Mouse (Mus musculus) hindbrain, postnatal 0 days (tissue): ENCODE measurements around the gene Xcr1. TPM values are rescaled to one million over a fixed set of nuclear protein-coding genes. Genes with fewer than 3 reads are reported as not detected.

ENCODE experiments used
- ATAC-seq: fragments of 200-750 bp; cut with Nextera tagmentation; 2 replicates; pipeline ENCODE4 v1.8.0; 2017; ENCODE audit warnings: mild to moderate bottlenecking, moderate TSS enrichment, moderate library complexity
- DNase-seq: peaks from one replicate; pipeline ENCODE4 v3.0.0-alpha.2; 2015; ENCODE audit warnings: low spot score
- H3K27ac ChIP-seq: fragments of 300-500 bp; sonication (generic); 2 replicates; pipeline ENCODE4 v1.5.1; 2014; ENCODE audit warnings: mild to moderate bottlenecking
- H3K27me3 ChIP-seq: fragments of 300-500 bp; sonication (generic); 2 replicates; pipeline ENCODE4 v1.6.1; 2014; ENCODE audit warnings: low read length, mixed read lengths; ENCODE audit not compliant: insufficient read depth
- H3K36me3 ChIP-seq: fragments of 300-500 bp; sonication (generic); 2 replicates; pipeline ENCODE4 v1.6.1; 2014; ENCODE audit warnings: low read length, mixed read lengths; ENCODE audit not compliant: insufficient read depth
- H3K4me1 ChIP-seq: fragments of 300-500 bp; sonication (generic); 2 replicates; pipeline ENCODE4 v1.6.1; 2014; ENCODE audit warnings: antibody characterized with exemption, low read length, mixed read lengths; ENCODE audit not compliant: insufficient read depth
- H3K4me2 ChIP-seq: fragments of 300-500 bp; sonication (generic); 2 replicates; pipeline ENCODE4 v1.6.1; 2014; ENCODE audit warnings: low read depth, mild to moderate bottlenecking, low read length, moderate library complexity, mixed read lengths
- H3K4me3 ChIP-seq: fragments of 300-500 bp; sonication (generic); 2 replicates; pipeline ENCODE4 v1.5.1; 2014; ENCODE audit warnings: low read length
- H3K9ac ChIP-seq: fragments of 300-500 bp; sonication (generic); replicated peaks from 2 replicates; pipeline ENCODE4 v1.6.1; 2014; ENCODE audit warnings: mild to moderate bottlenecking, low read length, moderate library complexity, mixed read lengths
- H3K9me3 ChIP-seq: fragments of 300-500 bp; sonication (generic); 2 replicates; pipeline ENCODE4 v1.6.1; 2016; ENCODE audit warnings: low read length, mixed read lengths
- CTCF ChIP-seq: IDR thresholded peaks from 2 replicates; pipeline ENCODE4 v1.5.1; 2016; ENCODE audit warnings: antibody characterized with exemption, control low read depth, low read depth
- WGBS: fragments of 180-500 bp; shearing (Covaris S2); extraction: QIAGEN DNeasy Blood & Tissue Kit; methylation state at CpG from one replicate; pipeline ENCODE4 v1.1.7; 2014; 5-methylcytosine and 5-hydroxymethylcytosine counted together
- polyA plus RNA-seq: library from polyadenylated mRNA; unstranded; fragments of >200 nt; fragmentation: Nextera tagmentation; extraction: Ambion mirVana; gene quantifications from 2 replicates; pipeline ENCODE4 v1.2.1, GENCODE M21; 2015
- total RNA-seq: library from RNA; depleted of rRNA; stranded (reverse); fragments of >200 nt; gene quantifications from 2 replicates; pipeline ENCODE4 v1.2.3, GENCODE M21; 2014

Gene Xcr1
- total and polyA plus RNA-seq, 2 experiments from 2014 or later, result 0.10 TPM; not detected in 1

DNA sequence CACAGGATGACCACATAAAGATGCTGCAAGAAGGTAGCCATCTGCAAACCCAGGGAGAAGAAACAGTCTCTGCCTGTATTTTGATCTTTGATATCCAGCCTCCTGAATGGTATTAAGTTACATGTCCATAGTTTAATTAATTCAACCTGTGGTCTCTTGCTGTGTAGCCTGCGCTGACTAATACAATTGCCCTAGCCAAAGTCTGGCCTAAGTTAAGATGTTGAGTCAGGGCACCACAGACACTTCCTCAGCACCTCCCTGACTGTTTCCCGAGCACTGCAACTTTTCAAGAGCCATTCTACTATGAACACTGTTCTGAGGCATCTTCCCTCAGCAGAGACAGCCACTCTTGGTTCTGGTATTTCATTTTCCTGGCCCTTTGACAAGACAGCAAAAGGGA lies 43.2 kb downstream of the Xcr1 start:
- no peak overlapping the region for H3K9ac ChIP-seq
- peaks cover 44% of the 10 kb centered on the region; the same call in 1 of the 2 replicates for H3K36me3 ChIP-seq
- no peak overlapping the region for H3K4me3 ChIP-seq
- no peak overlapping the region for H3K4me2 ChIP-seq
- no peaks in the 10 kb centered on the region for H3K9me3 ChIP-seq
- DNase-seq, result no peak
- WGBS, result 85% methylated on average over 2 of the region's 2 CpGs
- no peaks in the 10 kb centered on the region for H3K27me3 ChIP-seq
- no peaks in the 10 kb centered on the region for H3K4me1 ChIP-seq
- TF ChIP-seq CTCF, result no peak
- no peak for ATAC-seq
- no peak overlapping the region for H3K27ac ChIP-seq

DNA sequence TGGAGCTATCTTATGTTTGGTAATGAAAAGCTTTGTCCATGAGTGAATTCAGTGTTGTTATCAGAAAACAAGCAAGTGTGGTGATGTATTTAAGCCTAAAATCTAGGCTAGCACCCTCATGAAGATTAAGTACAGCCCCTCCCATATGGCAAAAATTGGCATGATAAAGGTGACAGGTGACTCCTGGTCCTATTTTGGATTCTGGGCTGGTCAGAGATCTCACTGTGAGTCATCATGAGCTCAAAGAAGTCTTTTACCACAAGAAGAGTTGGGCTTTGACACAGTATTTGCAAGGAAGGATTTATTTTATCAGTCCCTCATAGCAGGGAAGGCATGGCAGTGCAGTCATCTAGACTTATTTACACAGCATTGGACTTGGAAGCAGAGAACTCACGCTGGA lies 45.8 kb downstream of the Xcr1 start:
- peaks cover 33% of the 10 kb centered on the region; the same call in 1 of the 2 replicates for H3K36me3 ChIP-seq
- ATAC-seq, result no peak
- WGBS, result 70% methylated on average over 1 of the region's 1 CpGs
- H3K27me3 ChIP-seq, result no peaks in the 10 kb centered on the region
- no peak for DNase-seq
- H3K4me3 ChIP-seq, result no peak overlapping the region
- no peak overlapping the region for H3K4me2 ChIP-seq
- no peaks in the 10 kb centered on the region for H3K9me3 ChIP-seq
- H3K27ac ChIP-seq, result no peak overlapping the region
- no peak for TF ChIP-seq CTCF
- H3K4me1 ChIP-seq, result no peaks in the 10 kb centered on the region
- H3K9ac ChIP-seq, result no peak overlapping the region

DNA sequence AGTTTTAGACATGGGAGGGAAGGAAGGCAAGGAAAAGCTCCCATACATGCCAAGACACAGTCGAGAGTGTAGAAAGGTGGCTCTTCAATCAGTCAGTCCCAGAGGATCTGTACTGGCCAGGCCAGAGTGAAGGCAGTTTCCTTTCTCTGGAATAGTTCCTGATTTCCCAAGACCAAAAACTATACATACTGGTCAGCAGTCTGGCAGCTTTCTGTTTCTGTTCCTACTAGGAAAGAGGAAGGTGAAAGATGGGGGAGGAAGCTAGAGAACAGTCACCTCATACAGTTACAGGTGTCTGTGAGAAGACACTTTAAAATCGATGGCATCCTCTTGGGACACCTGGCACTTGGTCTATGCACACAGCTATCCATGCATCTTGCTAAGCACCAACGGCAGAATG lies 46.4 kb downstream of the Xcr1 start:
- peaks cover 33% of the 10 kb centered on the region; the same call in 1 of the 2 replicates for H3K36me3 ChIP-seq
- DNase-seq (no peak), ATAC-seq (no peak)
- H3K9me3 ChIP-seq, result no peaks in the 10 kb centered on the region
- no peak overlapping the region for H3K27ac ChIP-seq
- no peak for TF ChIP-seq CTCF
- H3K9ac ChIP-seq, result no peak overlapping the region
- no peaks in the 10 kb centered on the region for H3K27me3 ChIP-seq
- H3K4me2 ChIP-seq, result no peak overlapping the region
- no peaks in the 10 kb centered on the region for H3K4me1 ChIP-seq
- WGBS, result 91% methylated on average over 3 of the region's 3 CpGs
- H3K4me3 ChIP-seq, result no peak overlapping the region

DNA sequence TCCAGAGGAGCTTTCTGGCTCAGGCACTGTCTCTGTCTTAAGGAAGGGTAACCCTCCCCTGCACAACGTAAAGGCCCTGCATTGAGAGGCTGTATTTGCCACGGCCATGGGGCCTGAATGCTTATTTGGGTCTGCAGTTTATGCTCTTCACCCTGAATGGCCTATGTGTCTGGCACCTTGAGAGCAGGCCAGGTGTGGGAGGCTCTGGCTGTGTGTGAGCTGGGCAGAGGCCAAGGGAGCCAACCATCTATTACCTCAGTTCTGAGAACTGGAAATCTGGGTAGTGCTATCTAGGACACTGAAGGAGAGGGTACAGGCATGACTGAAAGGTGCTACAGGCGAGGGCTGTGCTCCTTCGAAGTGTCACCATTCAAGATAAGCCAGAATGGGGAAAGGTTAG lies 47.0 kb downstream of the Xcr1 start:
- Histone ChIP-seq H3K4me2 (no peak overlapping the region), H3K27me3 (no peaks in the 10 kb centered on the region), H3K27ac (no peak overlapping the region), H3K4me3 (no peak overlapping the region), H3K9me3 (no peaks in the 10 kb centered on the region), H3K36me3 (peaks cover 33% of the 10 kb centered on the region; the same call in 1 of the 2 replicates), H3K4me1 (no peaks in the 10 kb centered on the region), H3K9ac (no peak overlapping the region)
- WGBS, result 77% methylated on average over 4 of the region's 4 CpGs
- no peak for ATAC-seq
- DNase-seq, result no peak
- no peak for TF ChIP-seq CTCF

DNA sequence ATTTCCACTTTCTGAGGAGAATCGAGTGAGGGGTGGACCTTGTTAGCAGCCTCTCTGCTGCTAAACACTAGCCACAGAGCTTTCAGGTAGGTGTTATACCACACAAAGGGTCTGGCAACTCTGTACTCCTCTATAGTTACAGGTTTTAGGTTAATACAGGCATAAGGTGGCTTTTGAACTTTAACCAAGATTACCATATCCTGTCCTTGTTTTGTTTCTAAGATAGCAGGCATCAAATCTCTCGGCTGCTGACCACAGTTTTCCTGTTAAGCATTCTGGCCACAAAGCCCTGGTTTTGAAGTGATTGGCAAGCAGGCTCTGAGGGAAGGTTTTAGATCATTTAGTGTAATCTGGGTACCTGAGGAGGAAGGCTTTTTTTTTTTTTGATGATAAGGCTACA lies 47.5 kb downstream of the Xcr1 start:
- no peak for TF ChIP-seq CTCF
- no peaks in the 10 kb centered on the region for H3K4me1 ChIP-seq
- DNase-seq (no peak), ATAC-seq (no peak)
- no peak overlapping the region for H3K9ac ChIP-seq
- H3K27me3 ChIP-seq, result no peaks in the 10 kb centered on the region
- no peak overlapping the region for H3K4me3 ChIP-seq
- no peak overlapping the region for H3K4me2 ChIP-seq
- H3K9me3 ChIP-seq, result no peaks in the 10 kb centered on the region
- 79% methylated on average over 2 of the region's 2 CpGs for WGBS
- H3K36me3 ChIP-seq, result peaks cover 33% of the 10 kb centered on the region; the same call in 1 of the 2 replicates
- H3K27ac ChIP-seq, result no peak overlapping the region

DNA sequence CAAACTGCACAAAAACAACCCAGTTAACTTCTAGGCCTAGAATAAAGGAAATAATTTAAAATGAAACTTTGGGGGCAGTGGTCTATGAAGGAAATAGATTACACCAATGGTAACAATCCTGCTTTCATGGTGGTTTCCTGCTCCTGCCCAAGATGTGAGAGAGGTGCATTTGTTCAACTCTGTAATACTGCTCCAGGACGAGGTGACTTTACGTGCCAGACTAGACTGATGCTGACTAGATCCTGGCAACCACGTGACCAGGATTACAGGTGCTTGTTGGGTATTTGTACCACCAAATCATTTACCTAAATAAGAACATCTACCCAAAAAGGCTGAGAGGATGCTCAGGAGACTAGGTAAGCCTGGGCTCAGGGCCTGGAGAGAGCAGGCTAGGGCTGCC lies 50.0 kb downstream of the Xcr1 start:
- H3K27ac ChIP-seq, result no peak overlapping the region
- no peak for TF ChIP-seq CTCF
- H3K4me3 ChIP-seq, result no peak overlapping the region
- ATAC-seq, result no peak
- H3K9ac ChIP-seq, result no peak overlapping the region
- no peak overlapping the region for H3K4me2 ChIP-seq
- H3K4me1 ChIP-seq, result no peaks in the 10 kb centered on the region
- H3K36me3 ChIP-seq, result peaks cover 21% of the 10 kb centered on the region; the same call in 1 of the 2 replicates
- no peaks in the 10 kb centered on the region for H3K9me3 ChIP-seq
- no peaks in the 10 kb centered on the region for H3K27me3 ChIP-seq
- WGBS, result 92% methylated on average over 3 of the region's 3 CpGs
- DNase-seq, result no peak

DNA sequence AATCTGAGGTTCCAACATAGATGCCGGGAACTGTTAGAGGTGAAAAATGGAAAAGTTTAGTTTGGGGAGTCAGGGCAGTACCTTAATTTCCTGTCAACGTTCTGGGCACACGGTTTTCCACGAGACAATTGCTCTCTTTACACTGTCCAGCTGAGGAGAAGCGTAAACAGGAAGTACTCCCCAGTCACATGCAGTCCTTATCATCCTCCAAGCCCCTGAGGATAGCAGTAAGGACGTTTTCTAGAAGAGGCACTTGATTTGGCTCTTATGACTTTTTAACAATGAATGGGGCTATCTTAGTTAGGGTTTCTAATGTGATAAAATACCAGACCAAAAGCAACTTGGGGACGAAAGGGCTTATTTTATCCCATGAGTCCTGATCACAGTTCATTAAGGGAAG lies 53.2 kb downstream of the Xcr1 start:
- no peak overlapping the region for H3K9ac ChIP-seq
- no peak overlapping the region for H3K4me2 ChIP-seq
- H3K4me1 ChIP-seq, result no peaks in the 10 kb centered on the region
- TF ChIP-seq CTCF, result no peak
- ATAC-seq (no peak), DNase-seq (no peak)
- WGBS, result 80% methylated on average over 7 of the region's 7 CpGs
- H3K9me3 ChIP-seq, result no peaks in the 10 kb centered on the region
- no peak overlapping the region for H3K27ac ChIP-seq
- H3K27me3 ChIP-seq, result no peaks in the 10 kb centered on the region
- no peak overlapping the region for H3K4me3 ChIP-seq
- peaks cover 3% of the 10 kb centered on the region; the same call in 1 of the 2 replicates for H3K36me3 ChIP-seq
